8 mouse cellular contexts compared by ENCODE assay signal in the genomic region with DNA sequence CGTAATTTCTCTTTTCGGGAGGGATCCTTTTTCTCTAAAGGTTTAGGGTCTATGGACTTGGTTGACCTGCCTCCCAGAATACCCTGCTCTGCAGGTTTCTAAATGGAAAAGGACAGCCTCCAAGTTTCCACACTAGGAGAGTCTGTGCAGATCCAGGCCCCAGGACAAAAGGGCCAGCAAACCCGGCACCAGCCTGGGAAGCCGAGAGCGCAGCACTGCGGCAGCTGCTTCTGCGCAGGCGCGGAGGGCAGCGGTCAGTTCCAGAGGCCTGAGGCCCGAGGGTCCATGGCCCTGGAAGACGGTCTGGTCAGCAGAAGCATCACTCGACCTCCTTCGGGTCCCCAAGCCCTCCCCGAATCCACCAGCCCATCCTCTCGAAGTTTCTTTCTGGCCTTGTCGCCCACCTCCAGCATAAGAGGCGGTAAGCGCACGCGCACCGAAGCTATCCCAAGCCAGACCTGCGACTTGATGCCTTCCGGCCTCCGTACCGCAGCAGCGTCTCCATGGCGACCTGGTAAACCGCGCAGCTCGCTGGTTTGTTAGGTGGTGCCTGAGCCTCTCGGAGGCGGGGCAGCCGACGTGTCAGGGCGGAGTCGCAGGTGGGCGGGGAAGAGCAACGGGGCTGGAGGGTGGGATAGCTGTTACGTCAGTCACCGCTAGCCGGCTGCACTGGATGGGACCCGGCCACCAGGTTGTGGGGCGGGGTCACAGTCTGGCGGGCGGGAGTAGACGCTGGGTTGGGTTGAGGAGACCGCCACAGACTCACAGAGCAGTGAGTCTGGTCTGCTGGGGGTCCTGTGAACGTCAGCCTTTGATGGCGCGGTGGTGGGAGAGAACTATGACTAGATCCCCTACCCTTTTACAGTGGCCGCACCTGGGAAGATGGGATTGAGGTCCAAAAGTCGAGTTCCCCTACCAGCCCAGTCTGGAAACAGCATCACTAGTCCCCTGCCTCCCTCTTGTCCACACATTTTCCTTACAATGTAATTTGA. TPM values are rescaled to one million over a fixed set of nuclear protein-coding genes. Genes with fewer than 3 reads are reported as not detected.
DNase-seq lines count a peak whose midpoint lies in the region; ATAC-seq and TF ChIP-seq lines count a peak whose summit lies in the region.

A gene (plus strand): TSS at position 235 of the 992 bp plus-strand sequence.
A gene (minus strand): TSS at position 554 of the 992 bp plus-strand sequence.

- TF ChIP-seq CTCF in CH12.LX (conservative IDR thresholded peaks at IDR 0.05 in 1 of 2, IDR thresholded peaks at IDR 0.05 in 1 of 2; ENCODE audit: low read depth in 2 of 2, low read length in 2 of 2), result no peak

- H3K4me3 ChIP-seq in CH12.LX (replicated peaks in 1 of 3; ENCODE audit: low read depth in 2 of 3, low read length in 2 of 3, poor library complexity in 1 of 3), result peak within 1 kb of the TSS; percentile 56 to 58 (median 57)
- H3K4me3 ChIP-seq in forebrain, embryonic 11.5 days (ENCODE audit: low read depth, low read length), result peak within 1 kb of the TSS; percentile 55
- H3K4me3 ChIP-seq in heart, embryonic 16.5 days (ENCODE audit: low read length), result peak within 1 kb of the TSS; percentile 68
- H3K4me3 ChIP-seq in liver, embryonic 15.5 days (replicated peaks), result peak within 1 kb of the TSS; percentile 67
- peak within 1 kb of the TSS; percentile 51 for H3K4me3 ChIP-seq in neural tube, embryonic 12.5 days

- no peak within 1 kb of the TSS for H3K27ac ChIP-seq in CH12.LX (ENCODE audit: insufficient read depth, low read depth)
- H3K27ac ChIP-seq in forebrain, embryonic 11.5 days (ENCODE audit: low read depth, low read length), result peak within 1 kb of the TSS; percentile 77
- peak within 1 kb of the TSS; percentile 87 for H3K27ac ChIP-seq in heart, embryonic 16.5 days (ENCODE audit: low read length)
- H3K27ac ChIP-seq in liver, embryonic 15.5 days (replicated peaks), result peak within 1 kb of the TSS; percentile 55
- peak within 1 kb of the TSS; percentile 21; the same call in 1 of the 2 replicates for H3K27ac ChIP-seq in neural tube, embryonic 12.5 days

- peaks cover 75% of the 10 kb centered on the region for H3K27me3 ChIP-seq in CH12.LX (replicated peaks)
- no peaks in the 10 kb centered on the region for H3K27me3 ChIP-seq in forebrain, embryonic 11.5 days (ENCODE audit: control insufficient read depth, insufficient read depth, low read length)
- no peaks in the 10 kb centered on the region for H3K27me3 ChIP-seq in heart, embryonic 16.5 days (ENCODE audit: control insufficient read depth, insufficient read depth, low read length)
- H3K27me3 ChIP-seq in liver, embryonic 15.5 days, result no peaks in the 10 kb centered on the region
- no peaks in the 10 kb centered on the region for H3K27me3 ChIP-seq in neural tube, embryonic 12.5 days (replicated peaks)

- H3K9ac ChIP-seq in CH12.LX (ENCODE audit: insufficient read depth, low read depth), result peak within 1 kb of the TSS; percentile 49
- H3K9ac ChIP-seq in forebrain, embryonic 11.5 days (ENCODE audit: low read length), result peak within 1 kb of the TSS; percentile 73
- H3K9ac ChIP-seq in heart, embryonic 16.5 days (ENCODE audit: low read length), result peak within 1 kb of the TSS; percentile 87
- peak within 1 kb of the TSS; percentile 58 for H3K9ac ChIP-seq in liver, embryonic 15.5 days
- H3K9ac ChIP-seq in neural tube, embryonic 12.5 days, result peak within 1 kb of the TSS; percentile 53

- no peak for TF ChIP-seq RAD21 in CH12.LX (IDR thresholded peaks at IDR 0.05; ENCODE audit: low read depth, low read length)

- H3K9me3 ChIP-seq in CH12.LX (replicated peaks; ENCODE audit: low read length), result no peaks in the 10 kb centered on the region
- no peaks in the 10 kb centered on the region for H3K9me3 ChIP-seq in forebrain, embryonic 11.5 days (ENCODE audit: control insufficient read depth, low read length)
- H3K9me3 ChIP-seq in heart, embryonic 16.5 days (replicated peaks; ENCODE audit: control insufficient read depth, low read length), result no peaks in the 10 kb centered on the region
- no peaks in the 10 kb centered on the region for H3K9me3 ChIP-seq in liver, embryonic 15.5 days (replicated peaks)
- no peaks in the 10 kb centered on the region for H3K9me3 ChIP-seq in neural tube, embryonic 12.5 days

- no peaks in the 10 kb centered on the region for H3K79me2 ChIP-seq in CH12.LX (replicated peaks; ENCODE audit: control insufficient read depth, extremely low read depth, insufficient read depth, poor library complexity, severe bottlenecking)

- WGBS in forebrain, embryonic 11.5 days, result 3% methylated on average over 53 of the region's 53 CpGs
- WGBS in heart, embryonic 16.5 days, result 2% methylated on average over 53 of the region's 53 CpGs
- WGBS in liver, embryonic 15.5 days (ENCODE audit: insufficient replicate concordance), result 2% methylated on average over 53 of the region's 53 CpGs
- 2% methylated on average over 53 of the region's 53 CpGs for WGBS in neural tube, embryonic 12.5 days

- TF ChIP-seq EP300 in CH12.LX (IDR thresholded peaks at IDR 0.05; ENCODE audit: low read length), result no peak

- peak; percentile 98 for DNase-seq in CH12.LX (ENCODE audit: extremely low read depth)
- peak; percentile 95 for DNase-seq in c-Kit-positive CD71-positive TER-119-negative erythroid progenitor cells, embryonic 14.5 days (ENCODE audit: low read depth)
- peak; percentile 99 for DNase-seq in forebrain, embryonic 11.5 days (ENCODE audit: low spot score)
- DNase-seq in kidney, postnatal 36 days, result peak; percentile 99
- peak; percentile 99 for DNase-seq in telencephalon, adult 2 months (ENCODE audit: low read depth, low spot score)

- no peaks in the 10 kb centered on the region for H3K36me3 ChIP-seq in CH12.LX (replicated peaks in 1 of 2; ENCODE audit: control insufficient read depth in 1 of 2, insufficient read depth in 1 of 2, low read length in 1 of 2)
- no peaks in the 10 kb centered on the region for H3K36me3 ChIP-seq in forebrain, embryonic 11.5 days (ENCODE audit: control insufficient read depth, insufficient read depth, low read length)
- no peaks in the 10 kb centered on the region for H3K36me3 ChIP-seq in heart, embryonic 16.5 days (ENCODE audit: control insufficient read depth, insufficient read depth)
- no peaks in the 10 kb centered on the region for H3K36me3 ChIP-seq in liver, embryonic 15.5 days (replicated peaks)
- H3K36me3 ChIP-seq in neural tube, embryonic 12.5 days, result no peaks in the 10 kb centered on the region

- peak; percentile 97 for ATAC-seq in forebrain, embryonic 11.5 days (replicated peaks; ENCODE audit: low FRiP score)
- ATAC-seq in heart, embryonic 16.5 days (replicated peaks; ENCODE audit: extremely low read depth, insufficient read depth, low FRiP score), result peak; percentile 97
- ATAC-seq in liver, embryonic 15.5 days (ENCODE audit: insufficient read depth), result peak; percentile 92
- ATAC-seq in neural tube, embryonic 12.5 days (ENCODE audit: low FRiP score, low read depth), result peak; percentile 97

- in situ Hi-C loops in CH12.LX (cut with MboI; ENCODE audit: low pct_ligation_motif_present, low pct_unique_long_range_greater_than_20kb, low sequenced_read_pairs), result no loop called here

- peak; percentile 67 for TF ChIP-seq POLR2A in CH12.LX (IDR thresholded peaks at IDR 0.05; ENCODE audit: low read depth, low read length)

- dilution Hi-C loops in CH12.LX (cut with MboI; ENCODE audit: extremely low pct_ligation_motif_present, extremely low pct_unique_long_range_greater_than_20kb, low sequenced_read_pairs), result no loop called here

- peaks cover 0 to 12% of the 10 kb centered on the region in 2 experiments; a peak in 2 of 4 replicates for H3K4me1 ChIP-seq in CH12.LX (ENCODE audit: control insufficient read depth in 1 of 2, insufficient read depth in 2 of 2)
- peaks cover 1% of the 10 kb centered on the region; the same call in 1 of the 2 replicates for H3K4me1 ChIP-seq in forebrain, embryonic 11.5 days (replicated peaks; ENCODE audit: control insufficient read depth, insufficient read depth, low read length)
- peaks cover 16% of the 10 kb centered on the region for H3K4me1 ChIP-seq in heart, embryonic 16.5 days (ENCODE audit: control insufficient read depth, insufficient read depth, low read length)
- peaks cover 18% of the 10 kb centered on the region for H3K4me1 ChIP-seq in liver, embryonic 15.5 days (replicated peaks)
- 0 out of 2 replicates have a peak, but pooled peaks cover 5% of the 10 kb centered on the region for H3K4me1 ChIP-seq in neural tube, embryonic 12.5 days

- H3K4me2 ChIP-seq in CH12.LX (ENCODE audit: insufficient read depth, low read depth, poor library complexity, severe bottlenecking), result peak within 1 kb of the TSS; percentile 58
- H3K4me2 ChIP-seq in forebrain, embryonic 11.5 days (ENCODE audit: low read depth, low read length, severe bottlenecking), result peak within 1 kb of the TSS; percentile 65
- peak within 1 kb of the TSS; percentile 76 for H3K4me2 ChIP-seq in heart, embryonic 16.5 days (ENCODE audit: low read depth, low read length)
- peak within 1 kb of the TSS; percentile 80 for H3K4me2 ChIP-seq in liver, embryonic 15.5 days
- H3K4me2 ChIP-seq in neural tube, embryonic 12.5 days (replicated peaks), result peak within 1 kb of the TSS; percentile 71

TF ChIP-seq in CH12.LX, 34 proteins besides CTCF, POLR2A, EP300 and RAD21 (continues in another document):
- TF ChIP-seq MXI1 (IDR thresholded peaks at IDR 0.05; ENCODE audit: low read depth, low read length) (peak; percentile 93), IRF4 (IDR thresholded peaks at IDR 0.05; ENCODE audit: low read depth, low read length) (peak; percentile 43; the same call in 1 of the 2 replicates), ZMIZ1 (IDR thresholded peaks at IDR 0.05; ENCODE audit: low read depth, low read length) (peak; percentile 42; the same call in 1 of the 2 replicates), ZKSCAN1 (IDR thresholded peaks at IDR 0.05; ENCODE audit: borderline replicate concordance, low read depth, low read length) (no peak)

RNA-seq across cellular contexts. Expression of the first gene that starts in this region (rescaled TPM):
- total RNA-seq in CH12.LX (2012; rRNA removed) (0.21 TPM in 1 of 2 replicates, not detected in the other), CH12.LX (2014; rRNA removed) (not detected in 2 replicates)
- polyA plus RNA-seq in CH12.LX (2012; ENCODE audit: insufficient read length, low read depth), result not detected in 2 replicates
- 6.3 and 6.7 TPM in 2 replicates for polyA plus RNA-seq in forebrain, embryonic 11.5 days (2014; fragmentation: Nextera tagmentation; extraction: Ambion mirVana)
- 2.8 and 4.1 TPM in 2 replicates for polyA plus RNA-seq in heart, embryonic 16.5 days (2015; fragmentation: Nextera tagmentation; extraction: Ambion mirVana)
- polyA plus RNA-seq in liver, embryonic 15.5 days (2015; fragmentation: Nextera tagmentation; extraction: Ambion mirVana), result 0.54 and 1.2 TPM in 2 replicates
- 3.9 and 5.3 TPM in 2 replicates for polyA plus RNA-seq in neural tube, embryonic 12.5 days (2016; fragmentation: Nextera tagmentation; extraction: Ambion mirVana)

RNA-seq across cellular contexts. Expression of the second gene that starts in this region (rescaled TPM):
- total RNA-seq in CH12.LX (2012; rRNA removed), result not detected in 2 replicates
- not detected in 2 replicates for total RNA-seq in CH12.LX (2014; rRNA removed)
- polyA plus RNA-seq in CH12.LX (2012; ENCODE audit: insufficient read length, low read depth), result not detected in 2 replicates
- polyA plus RNA-seq in forebrain, embryonic 11.5 days (2014; fragmentation: Nextera tagmentation; extraction: Ambion mirVana), result 0.16 and 0.36 TPM in 2 replicates
- polyA plus RNA-seq in heart, embryonic 16.5 days (2015; fragmentation: Nextera tagmentation; extraction: Ambion mirVana), result 0.06 and 0.07 TPM in 2 replicates
- polyA plus RNA-seq in liver, embryonic 15.5 days (2015; fragmentation: Nextera tagmentation; extraction: Ambion mirVana), result not detected in 2 replicates
- 1.2 and 2.0 TPM in 2 replicates for polyA plus RNA-seq in neural tube, embryonic 12.5 days (2016; fragmentation: Nextera tagmentation; extraction: Ambion mirVana)

Comparison
In these comparisons a context has a peak if more than half of its experiments do, and no peak if none do; other contexts are left out.
1. Peak in DNase-seq, H3K4me3 ChIP-seq, H3K9ac ChIP-seq and H3K4me2 ChIP-seq in CH12.LX; RNA of the genes that start here not detected or under 1 TPM.